Mouse (Mus musculus): ENCODE results near the gene Dusp16.
A peak's percentile ranks its signal among the peaks of the same experiment; 100 is the strongest.

Gene Dusp16

GRCm38 (mm10) chr6:134792141-134793045 is at the start of gene Dusp16:
Gene Dusp16 (minus strand): TSS chr6:134792625.
- peak; percentile 98 for DNase-seq (ENCODE audit: low spot score)

GRCm38 (mm10) chr6:134840346-134840745 is 47.9 kb upstream of the Dusp16 start:
- DNase-seq (ENCODE audit: low spot score), result no peak

- DNase-seq (ENCODE audit: low spot score), result no peak
Measured at GRCm38 (mm10) chr6:134838111-134838510, 45.7 kb upstream of the Dusp16 start.

- no peak for DNase-seq (ENCODE audit: low spot score)
Measured at GRCm38 (mm10) chr6:134834585-134835251, 42.3 kb upstream of the Dusp16 start.

GRCm38 (mm10) chr6:134830776-134831175 is 38.4 kb upstream of the Dusp16 start:
- no peak for DNase-seq (ENCODE audit: low spot score)

- DNase-seq (ENCODE audit: low spot score), result peak; percentile 99
Measured at GRCm38 (mm10) chr6:134829786-134830700, 37.6 kb upstream of the Dusp16 start, which contains the start of gene Crebl2. Gene Crebl2 (plus strand): TSS chr6:134830154.

GRCm38 (mm10) chr6:134822844-134823243 is 30.4 kb upstream of the Dusp16 start:
- DNase-seq (ENCODE audit: low spot score), result no peak

GRCm38 (mm10) chr6:134820411-134820810 is 28.0 kb upstream of the Dusp16 start:
- DNase-seq (ENCODE audit: low spot score), result no peak

- DNase-seq (ENCODE audit: low spot score), result no peak
Measured at GRCm38 (mm10) chr6:134819741-134820140, 27.3 kb upstream of the Dusp16 start.

- peak; percentile 46 for DNase-seq (ENCODE audit: low spot score)
Measured at GRCm38 (mm10) chr6:134817051-134817928, 24.9 kb upstream of the Dusp16 start.

GRCm38 (mm10) chr6:134813066-134813465 is 20.6 kb upstream of the Dusp16 start:
- DNase-seq (ENCODE audit: low spot score), result no peak

- DNase-seq (ENCODE audit: low spot score), result no peak
Measured at GRCm38 (mm10) chr6:134807794-134808193, 15.4 kb upstream of the Dusp16 start.

GRCm38 (mm10) chr6:134807091-134807490 is 14.7 kb upstream of the Dusp16 start:
- DNase-seq (ENCODE audit: low spot score), result no peak

- DNase-seq (ENCODE audit: low spot score), result no peak
Measured at GRCm38 (mm10) chr6:134806130-134806529, 13.7 kb upstream of the Dusp16 start.

GRCm38 (mm10) chr6:134804736-134805277 is 12.4 kb upstream of the Dusp16 start:
- no peak for DNase-seq (ENCODE audit: low spot score)

- peak; percentile 77 for DNase-seq (ENCODE audit: low spot score)
Measured at GRCm38 (mm10) chr6:134802641-134803043, 10.2 kb upstream of the Dusp16 start.

- DNase-seq (ENCODE audit: low spot score), result no peak
Measured at GRCm38 (mm10) chr6:134801483-134801882, 9.1 kb upstream of the Dusp16 start.

- no peak for DNase-seq (ENCODE audit: low spot score)
Measured at GRCm38 (mm10) chr6:134796297-134796696, 3.9 kb upstream of the Dusp16 start.

- DNase-seq (ENCODE audit: low spot score), result peak; percentile 40
Measured at GRCm38 (mm10) chr6:134793911-134794520, 1.6 kb upstream of the Dusp16 start.

Measured in adipocyte (in vitro differentiated cells).